Mouse (Mus musculus): ENCODE results near the gene Kcnk4. TPM values are rescaled to one million over a fixed set of nuclear protein-coding genes. Genes with fewer than 3 reads are reported as not detected.

Gene Kcnk4
- polyA plus RNA-seq, 1 experiment from 2014 or later, result 4.7 TPM

DNA sequence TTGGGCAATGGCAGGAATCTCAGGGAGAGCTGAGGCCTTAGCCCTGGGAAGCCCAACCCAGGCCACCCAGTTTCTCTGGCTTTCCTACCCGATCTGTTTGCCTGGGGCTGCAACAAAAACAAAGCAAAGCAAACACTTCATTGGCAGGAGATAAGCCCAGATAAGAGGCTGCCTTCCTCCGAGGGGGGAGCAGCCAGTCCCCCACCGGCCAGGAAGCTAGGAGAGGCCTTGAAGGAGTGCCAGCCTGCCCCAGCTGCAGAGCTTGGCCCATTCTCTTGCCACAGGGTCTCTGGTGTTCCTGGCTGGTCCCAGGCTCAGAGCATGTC lies 18.4 kb upstream of the Kcnk4 start:
- H3K4me1 ChIP-seq, result peaks cover 23% of the 10 kb centered on the region
- no peaks in the 10 kb centered on the region for H3K9me3 ChIP-seq
- H3K27ac ChIP-seq, result peak overlapping the region; percentile 94
- H3K9ac ChIP-seq, result peak overlapping the region; percentile 61
- no peaks in the 10 kb centered on the region for H3K27me3 ChIP-seq (replicated peaks)
- 19% methylated on average over 3 of the region's 3 CpGs for whole genome bisulfite sequencing
- ATAC-seq (replicated peaks), result no peak
- H3K36me3 ChIP-seq (replicated peaks), result no peaks in the 10 kb centered on the region
- H3K4me2 ChIP-seq, result peak overlapping the region; percentile 90
- H3K4me3 ChIP-seq, result peak overlapping the region; percentile 62

- peak; percentile 35 for ATAC-seq (replicated peaks)
- H3K27ac ChIP-seq, result peak overlapping the region; percentile 94
- no peaks in the 10 kb centered on the region for H3K27me3 ChIP-seq (replicated peaks)
- H3K9ac ChIP-seq, result peak overlapping the region; percentile 61
- peak overlapping the region; percentile 90 for H3K4me2 ChIP-seq
- peaks cover 23% of the 10 kb centered on the region for H3K4me1 ChIP-seq
- WGBS, result 4% methylated on average over 31 of the region's 31 CpGs
- peak overlapping the region; percentile 62 for H3K4me3 ChIP-seq
- H3K36me3 ChIP-seq (replicated peaks), result no peaks in the 10 kb centered on the region
- H3K9me3 ChIP-seq, result no peaks in the 10 kb centered on the region
Observed at GRCm38 (mm10) chr19:6951994-6952711, 17.8 kb upstream of the Kcnk4 start.

- under 1% methylated on average over 35 of the region's 35 CpGs for WGBS
- peak overlapping the region; percentile 62 for H3K4me3 ChIP-seq
- peak; percentile 86 for ATAC-seq (replicated peaks)
Observed at GRCm38 (mm10) chr19:6951381-6951968, 17.2 kb upstream of the Kcnk4 start.

GRCm38 (mm10) chr19:6950613-6951153 lies 16.4 kb upstream of the Kcnk4 start:
- Histone ChIP-seq H3K9ac (peak overlapping the region; percentile 69), H3K27me3 (replicated peaks) (no peaks in the 10 kb centered on the region), H3K9me3 (no peaks in the 10 kb centered on the region), H3K27ac (peak overlapping the region; percentile 94), H3K4me1 (peaks cover 23% of the 10 kb centered on the region), H3K4me2 (peak overlapping the region; percentile 90), H3K4me3 (peak overlapping the region; percentile 62), H3K36me3 (replicated peaks) (0 out of 2 replicates have a peak, but pooled peaks cover 3% of the 10 kb centered on the region)
- ATAC-seq (replicated peaks), result peak; percentile 57
- WGBS, result under 1% methylated on average over 28 of the region's 28 CpGs

More at GRCm38 (mm10) chr19:6951381-6951968, 17.2 kb upstream of the Kcnk4 start:
- peak overlapping the region; percentile 94 for H3K27ac ChIP-seq
- peak overlapping the region; percentile 90 for H3K4me2 ChIP-seq
- peaks cover 23% of the 10 kb centered on the region for H3K4me1 ChIP-seq
- no peaks in the 10 kb centered on the region for H3K36me3 ChIP-seq (replicated peaks)
- H3K9ac ChIP-seq, result peak overlapping the region; percentile 69
- H3K9me3 ChIP-seq, result no peaks in the 10 kb centered on the region
- no peaks in the 10 kb centered on the region for H3K27me3 ChIP-seq (replicated peaks)

DNA sequence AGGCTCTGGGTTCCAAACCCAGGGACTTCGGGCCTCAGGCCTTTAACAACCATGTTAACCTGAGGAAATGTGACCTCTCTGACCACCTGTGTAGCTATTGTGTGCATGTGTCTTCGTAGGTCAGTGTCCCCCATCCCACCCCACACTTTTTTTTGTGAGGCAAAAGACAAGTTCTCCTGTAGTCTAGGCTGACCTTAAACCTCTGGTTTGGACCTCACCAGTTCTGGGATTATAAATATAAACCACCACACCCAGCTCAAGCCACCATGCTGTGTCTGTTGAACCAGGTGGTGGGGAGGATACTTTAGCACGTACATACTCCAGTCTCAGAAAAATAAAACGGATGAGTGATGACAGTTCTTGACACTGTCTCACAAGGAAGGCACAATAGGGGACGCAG lies 15.6 kb upstream of the Kcnk4 start:
- Histone ChIP-seq H3K4me3 (peak overlapping the region; percentile 62), H3K4me1 (peaks cover 23% of the 10 kb centered on the region), H3K4me2 (peak overlapping the region; percentile 90), H3K9me3 (no peaks in the 10 kb centered on the region), H3K9ac (peak overlapping the region; percentile 69), H3K36me3 (replicated peaks) (0 out of 2 replicates have a peak, but pooled peaks cover 3% of the 10 kb centered on the region), H3K27ac (peak overlapping the region; percentile 94; the same call in 1 of the 2 replicates), H3K27me3 (replicated peaks) (no peaks in the 10 kb centered on the region)
- no peak for ATAC-seq (replicated peaks)
- 51% methylated on average over 5 of the region's 5 CpGs for WGBS

DNA sequence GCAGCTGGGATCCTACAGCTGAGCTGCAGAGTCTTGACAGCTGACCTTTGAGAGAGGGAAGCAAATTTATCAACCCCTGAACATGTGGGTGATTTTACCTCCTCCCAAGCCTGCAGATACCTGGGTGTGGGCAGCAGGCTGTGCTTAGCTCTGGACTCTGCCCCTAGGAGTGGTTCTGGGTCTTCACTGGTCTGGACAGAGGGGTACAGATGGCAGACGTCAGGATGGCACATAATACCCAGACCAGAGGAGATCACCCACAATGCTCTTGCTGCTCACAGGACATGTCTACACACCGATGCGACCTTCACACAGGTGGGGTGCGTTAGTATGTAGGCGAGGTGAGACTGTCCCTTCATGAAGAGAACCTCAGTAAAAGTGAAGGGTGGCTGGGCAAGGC lies 15.2 kb upstream of the Kcnk4 start:
- Histone ChIP-seq H3K9me3 (no peaks in the 10 kb centered on the region), H3K9ac (no peak overlapping the region), H3K36me3 (replicated peaks) (0 out of 2 replicates have a peak, but pooled peaks cover 3% of the 10 kb centered on the region), H3K4me1 (peaks cover 23% of the 10 kb centered on the region), H3K4me2 (no peak overlapping the region), H3K4me3 (no peak overlapping the region; the same call in 1 of the 2 replicates), H3K27ac (no peak overlapping the region), H3K27me3 (replicated peaks) (no peaks in the 10 kb centered on the region)
- 89% methylated on average over 5 of the region's 5 CpGs for WGBS
- no peak for ATAC-seq (replicated peaks)

DNA sequence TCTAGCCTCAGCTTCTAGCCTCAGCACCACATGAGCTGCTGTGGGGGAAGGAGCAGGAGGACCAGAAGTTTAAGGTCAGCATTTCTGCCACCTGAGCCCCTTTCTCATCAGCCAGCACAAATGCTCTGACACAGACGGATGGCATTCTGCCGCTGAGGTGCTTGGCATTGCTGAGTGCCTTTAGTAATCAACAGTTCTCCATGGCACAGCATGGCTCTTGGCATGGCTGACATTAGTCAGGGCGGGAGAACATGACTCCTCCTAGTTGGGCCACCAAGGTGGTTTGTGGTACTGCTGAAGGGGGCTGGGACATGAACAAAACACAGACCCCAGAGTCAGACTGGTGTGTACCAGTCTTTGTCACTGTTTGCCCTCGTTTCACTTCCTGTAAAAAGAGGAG lies 13.9 kb upstream of the Kcnk4 start:
- H3K27me3 ChIP-seq (replicated peaks), result no peaks in the 10 kb centered on the region
- H3K4me3 ChIP-seq, result no peak overlapping the region
- H3K4me1 ChIP-seq, result peaks cover 26% of the 10 kb centered on the region
- H3K36me3 ChIP-seq (replicated peaks), result 0 out of 2 replicates have a peak, but pooled peaks cover 3% of the 10 kb centered on the region
- no peak overlapping the region for H3K4me2 ChIP-seq
- WGBS, result 83% methylated on average over 4 of the region's 4 CpGs
- H3K9ac ChIP-seq, result no peak overlapping the region
- ATAC-seq (replicated peaks), result no peak
- no peak overlapping the region for H3K27ac ChIP-seq
- H3K9me3 ChIP-seq, result no peaks in the 10 kb centered on the region

DNA sequence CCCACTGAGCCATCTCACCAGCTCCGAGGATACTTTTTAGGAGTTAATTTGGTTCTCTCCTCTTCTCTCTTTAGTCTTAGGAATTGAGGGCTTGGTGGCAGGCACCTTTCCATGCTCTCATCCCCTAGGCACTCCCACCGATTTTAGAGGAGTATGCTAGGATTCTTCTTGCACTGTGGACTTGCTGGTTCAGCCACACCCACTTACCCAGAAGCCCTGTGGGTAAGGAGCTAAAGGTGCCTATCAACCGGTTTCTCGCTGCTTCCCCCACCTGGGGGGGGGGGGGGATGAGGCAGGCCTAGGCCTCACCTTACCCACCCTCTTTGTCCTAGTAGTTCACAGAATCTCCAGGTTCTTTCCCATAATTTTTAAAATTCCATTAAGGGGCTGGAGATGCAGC lies 13.4 kb upstream of the Kcnk4 start:
- Histone ChIP-seq H3K4me1 (peaks cover 26% of the 10 kb centered on the region), H3K9ac (no peak overlapping the region)
- WGBS, result 57% methylated on average over 4 of the region's 4 CpGs

GRCm38 (mm10) chr19:6943709-6944108 lies 9.4 kb upstream of the Kcnk4 start:
- H3K36me3 ChIP-seq (replicated peaks), result 0 out of 2 replicates have a peak, but pooled peaks cover 3% of the 10 kb centered on the region
- no peak overlapping the region for H3K4me2 ChIP-seq
- no peaks in the 10 kb centered on the region for H3K9me3 ChIP-seq
- no peak overlapping the region for H3K4me3 ChIP-seq
- H3K27me3 ChIP-seq (replicated peaks), result no peaks in the 10 kb centered on the region
- no peak for ATAC-seq (replicated peaks)
- H3K9ac ChIP-seq, result no peak overlapping the region
- 94% methylated on average over 6 of the region's 6 CpGs for WGBS
- H3K27ac ChIP-seq, result no peak overlapping the region
- peaks cover 34% of the 10 kb centered on the region for H3K4me1 ChIP-seq

More for the DNA sequence above, 13.4 kb upstream of the Kcnk4 start:
- Histone ChIP-seq H3K27ac (no peak overlapping the region), H3K27me3 (replicated peaks) (no peaks in the 10 kb centered on the region), H3K4me2 (no peak overlapping the region), H3K36me3 (replicated peaks) (0 out of 2 replicates have a peak, but pooled peaks cover 3% of the 10 kb centered on the region), H3K4me3 (no peak overlapping the region), H3K9me3 (no peaks in the 10 kb centered on the region)
- no peak for ATAC-seq (replicated peaks)

DNA sequence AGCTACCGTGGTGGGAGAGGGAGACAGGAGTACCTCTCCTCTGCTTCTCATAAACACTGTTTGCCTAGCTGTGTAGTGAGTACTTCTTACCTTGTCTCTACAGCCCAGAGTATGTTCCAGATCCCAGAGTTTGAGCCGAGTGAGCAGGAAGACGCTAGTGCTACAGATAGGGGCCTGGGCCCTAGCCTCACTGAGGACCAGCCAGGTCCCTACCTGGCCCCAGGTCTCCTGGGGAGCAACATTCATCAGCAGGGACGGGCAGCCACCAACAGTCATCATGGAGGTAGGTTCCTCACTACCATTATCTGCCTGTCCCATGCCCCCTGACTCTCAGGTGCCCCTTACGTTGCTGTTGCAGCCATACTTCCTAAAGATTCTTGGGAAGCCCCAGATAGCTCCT lies 8.4 kb upstream of the Kcnk4 start:
- Histone ChIP-seq H3K27ac (peak overlapping the region; percentile 95), H3K4me3 (peak overlapping the region; percentile 68), H3K36me3 (replicated peaks) (0 out of 2 replicates have a peak, but pooled peaks cover 3% of the 10 kb centered on the region), H3K9ac (peak overlapping the region; percentile 90), H3K9me3 (no peaks in the 10 kb centered on the region), H3K4me1 (peaks cover 39% of the 10 kb centered on the region), H3K27me3 (replicated peaks) (no peaks in the 10 kb centered on the region), H3K4me2 (peak overlapping the region; percentile 97)
- WGBS, result 28% methylated on average over 5 of the region's 5 CpGs
- peak; percentile 4; the same call in 1 of the 2 replicates for ATAC-seq (replicated peaks)

DNA sequence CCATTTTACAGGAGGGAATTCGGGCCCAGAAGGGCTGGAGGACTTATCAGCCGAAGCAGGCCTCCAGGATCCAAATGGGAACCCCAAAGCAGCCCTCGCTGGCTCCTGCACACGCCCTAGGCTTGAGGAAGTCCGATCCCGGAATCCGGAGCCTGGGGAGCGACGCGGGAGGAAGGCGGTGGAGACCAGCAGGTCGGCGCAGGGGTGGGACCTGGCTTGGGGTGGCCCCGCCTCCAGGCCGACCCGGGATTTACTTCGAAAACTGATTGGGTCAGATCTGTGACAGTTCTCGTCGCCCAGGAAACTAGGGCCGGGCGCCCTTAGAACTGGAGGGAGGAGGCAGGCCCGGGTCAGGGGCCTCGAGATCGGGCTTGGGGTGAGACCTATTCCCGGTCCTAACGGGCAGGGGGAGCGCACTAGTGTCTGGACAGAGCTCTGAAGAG lies 8.0 kb upstream of the Kcnk4 start, which contains the start of gene Gpr137:
Gpr137 (minus strand) TSS at position 232 of the 443 bp plus-strand sequence.
- 0 out of 2 replicates have a peak, but pooled peaks cover 3% of the 10 kb centered on the region for H3K36me3 ChIP-seq (replicated peaks)
- H3K4me2 ChIP-seq, result peak within 1 kb of the TSS; percentile 97
- peak; percentile 88 for ATAC-seq (replicated peaks)
- H3K4me3 ChIP-seq, result peak within 1 kb of the TSS; percentile 68
- no peaks in the 10 kb centered on the region for H3K27me3 ChIP-seq (replicated peaks)
- H3K9ac ChIP-seq, result peak within 1 kb of the TSS; percentile 90
- peak within 1 kb of the TSS; percentile 95 for H3K27ac ChIP-seq
- under 1% methylated on average over 27 of the region's 27 CpGs for WGBS
- no peaks in the 10 kb centered on the region for H3K9me3 ChIP-seq
- H3K4me1 ChIP-seq, result peaks cover 39% of the 10 kb centered on the region

Measured in midbrain, embryonic 15.5 days (tissue).